Mouse (Mus musculus) limb, embryonic 14.5 days (tissue): ENCODE results near the gene Mb. TPM values are rescaled to one million over a fixed set of nuclear protein-coding genes. Genes with fewer than 3 reads are reported as not detected.

Source experiments
- ATAC-seq: fragments of 200-750 bp; cut with Nextera tagmentation; 2 replicates; pipeline ENCODE4 v1.8.0; 2017; ENCODE audit warnings: low read depth, moderate number of reproducible peaks, moderate TSS enrichment; ENCODE audit not compliant: low FRiP score
- DNase-seq: peaks from one replicate; pipeline ENCODE4 v3.0.0-alpha.2; 2015; ENCODE audit warnings: low spot score
- H3K27ac ChIP-seq: fragments of 300-500 bp; sonication (generic); replicated peaks from 2 replicates; pipeline ENCODE4 v1.5.1; 2014; ENCODE audit warnings: low read depth, mild to moderate bottlenecking, low read length, moderate library complexity, mixed read lengths
- H3K27me3 ChIP-seq: fragments of 300-500 bp; sonication (generic); 2 replicates; pipeline ENCODE4 v1.6.1; 2014; ENCODE audit warnings: low read length, mixed read lengths; ENCODE audit not compliant: control insufficient read depth, insufficient read depth
- H3K36me3 ChIP-seq: fragments of 300-500 bp; sonication (generic); 2 replicates; pipeline ENCODE4 v1.6.1; 2014; ENCODE audit warnings: mild to moderate bottlenecking, low read length, moderate library complexity, mixed read lengths; ENCODE audit not compliant: control insufficient read depth, insufficient read depth
- H3K4me1 ChIP-seq: fragments of 300-500 bp; sonication (generic); 2 replicates; pipeline ENCODE4 v1.6.1; 2014; ENCODE audit warnings: antibody characterized with exemption, low read length, mixed read lengths; ENCODE audit not compliant: control insufficient read depth, insufficient read depth
- H3K4me2 ChIP-seq: fragments of 300-500 bp; sonication (generic); replicated peaks from 2 replicates; pipeline ENCODE4 v1.6.1; 2014; ENCODE audit warnings: low read depth, mild to moderate bottlenecking, low read length, moderate library complexity; ENCODE audit not compliant: severe bottlenecking
- H3K4me3 ChIP-seq: fragments of 300-500 bp; sonication (generic); replicated peaks from 2 replicates; pipeline ENCODE4 v1.5.1; 2014; ENCODE audit warnings: low read length
- H3K9ac ChIP-seq: fragments of 300-500 bp; sonication (generic); 2 replicates; pipeline ENCODE4 v1.6.1; 2014; ENCODE audit warnings: mild to moderate bottlenecking, low read depth, low read length, moderate library complexity; ENCODE audit not compliant: severe bottlenecking
- H3K9me3 ChIP-seq: fragments of 300-500 bp; sonication (generic); 2 replicates; pipeline ENCODE4 v1.6.1; 2016; ENCODE audit warnings: low read length; ENCODE audit not compliant: control insufficient read depth
- POLR2A ChIP-seq: fragments of 200-500 bp; IDR thresholded peaks from 2 replicates; pipeline ENCODE4 v1.8.0; 2012; ENCODE audit warnings: inconsistent platforms, mild to moderate bottlenecking, moderate library complexity, borderline replicate concordance; ENCODE audit not compliant: insufficient read depth, insufficient read length; ENCODE audit errors: extremely low read depth
- WGBS: fragments of 180-500 bp; shearing (Covaris S2); extraction: QIAGEN DNeasy Blood & Tissue Kit; methylation state at CpG from one replicate; pipeline ENCODE4 v1.1.7; 2014; 5-methylcytosine and 5-hydroxymethylcytosine counted together
- polyA plus RNA-seq, 2 experiments: library from polyadenylated mRNA; depleted of rRNA in 1 of 2; stranded (reverse) in 1 of 2; unstranded in 1 of 2; fragments of >200 nt; fragmentation: Nextera tagmentation in 1 of 2; extraction: Ambion mirVana in 1 of 2; gene quantifications; 2 replicates each; pipeline versions ENCODE4 v1.2.1 to v1.2.3; 2012 to 2014

The Mb gene
- polyA plus RNA-seq, 2 experiments: 10.4 to 12.0 TPM

- Histone ChIP-seq H3K27ac (no peak overlapping the region), H3K4me1 (peaks cover 7% of the 10 kb centered on the region; the same call in 1 of the 2 replicates), H3K4me3 (no peak overlapping the region), H3K27me3 (no peaks in the 10 kb centered on the region), H3K36me3 (no peaks in the 10 kb centered on the region), H3K9ac (no peak overlapping the region), H3K4me2 (no peak overlapping the region), H3K9me3 (no peaks in the 10 kb centered on the region)
- WGBS: 89% methylated on average over 4 of the region's 4 CpGs
- TF ChIP-seq POLR2A: no peak
- DNase-seq (no peak), ATAC-seq (no peak)
Measured at GRCm38 (mm10) chr15:76972661-76973060, 77.8 kb downstream of the Mb start.

Other genes with a start within 250 kb of the Mb start
- 17.6 and 18.5 TPM in 2 replicates for gene Zfp251, start 179.2 kb downstream of the Mb start, polyA plus RNA-seq (2012; rRNA removed)
- gene Zfp251, start 179.2 kb downstream of the Mb start, polyA plus RNA-seq (2014; fragmentation: Nextera tagmentation; extraction: Ambion mirVana): 30.5 and 32.4 TPM in 2 replicates
- 10.5 and 11.8 TPM in 2 replicates for gene Zfp7, start 171.4 kb downstream of the Mb start, polyA plus RNA-seq (2012; rRNA removed)
- 7.5 and 8.3 TPM in 2 replicates for gene Zfp7, start 171.4 kb downstream of the Mb start, polyA plus RNA-seq (2014; fragmentation: Nextera tagmentation; extraction: Ambion mirVana)
- 0.08 and 0.34 TPM in 2 replicates for gene Gm49527, start 171.3 kb downstream of the Mb start, polyA plus RNA-seq (2012; rRNA removed)
- 0.36 TPM in 1 of 2 replicates, not detected in the other for gene Gm49527, start 171.3 kb downstream of the Mb start, polyA plus RNA-seq (2014; fragmentation: Nextera tagmentation; extraction: Ambion mirVana)
- 20.9 and 24.5 TPM in 2 replicates for gene Zfp647, start 125.2 kb downstream of the Mb start, polyA plus RNA-seq (2012; rRNA removed)
- gene Zfp647, start 125.2 kb downstream of the Mb start, polyA plus RNA-seq (2014; fragmentation: Nextera tagmentation; extraction: Ambion mirVana): 14.8 and 18.5 TPM in 2 replicates
- 48.2 and 61.7 TPM in 2 replicates for gene 1110038F14Rik, start 102.2 kb downstream of the Mb start, polyA plus RNA-seq (2012; rRNA removed)
- 77.6 and 84.7 TPM in 2 replicates for gene 1110038F14Rik, start 102.2 kb downstream of the Mb start, polyA plus RNA-seq (2014; fragmentation: Nextera tagmentation; extraction: Ambion mirVana)
- 0.49 and 0.53 TPM in 2 replicates for gene Apol6, start 5.9 kb downstream of the Mb start, polyA plus RNA-seq (2012; rRNA removed)
- not detected in 2 replicates for gene Apol6, start 5.9 kb downstream of the Mb start, polyA plus RNA-seq (2014; fragmentation: Nextera tagmentation; extraction: Ambion mirVana)